Mouse (Mus musculus): ENCODE results near the gene Slc23a2. TPM values are rescaled to one million over a fixed set of nuclear protein-coding genes. Genes with fewer than 3 reads are reported as not detected.
A peak's percentile ranks its signal among the peaks of the same experiment; 100 is the strongest.

Slc23a2 gene
- polyA plus RNA-seq, 1 experiment from 2014 or later, result 14.2 TPM

DNA sequence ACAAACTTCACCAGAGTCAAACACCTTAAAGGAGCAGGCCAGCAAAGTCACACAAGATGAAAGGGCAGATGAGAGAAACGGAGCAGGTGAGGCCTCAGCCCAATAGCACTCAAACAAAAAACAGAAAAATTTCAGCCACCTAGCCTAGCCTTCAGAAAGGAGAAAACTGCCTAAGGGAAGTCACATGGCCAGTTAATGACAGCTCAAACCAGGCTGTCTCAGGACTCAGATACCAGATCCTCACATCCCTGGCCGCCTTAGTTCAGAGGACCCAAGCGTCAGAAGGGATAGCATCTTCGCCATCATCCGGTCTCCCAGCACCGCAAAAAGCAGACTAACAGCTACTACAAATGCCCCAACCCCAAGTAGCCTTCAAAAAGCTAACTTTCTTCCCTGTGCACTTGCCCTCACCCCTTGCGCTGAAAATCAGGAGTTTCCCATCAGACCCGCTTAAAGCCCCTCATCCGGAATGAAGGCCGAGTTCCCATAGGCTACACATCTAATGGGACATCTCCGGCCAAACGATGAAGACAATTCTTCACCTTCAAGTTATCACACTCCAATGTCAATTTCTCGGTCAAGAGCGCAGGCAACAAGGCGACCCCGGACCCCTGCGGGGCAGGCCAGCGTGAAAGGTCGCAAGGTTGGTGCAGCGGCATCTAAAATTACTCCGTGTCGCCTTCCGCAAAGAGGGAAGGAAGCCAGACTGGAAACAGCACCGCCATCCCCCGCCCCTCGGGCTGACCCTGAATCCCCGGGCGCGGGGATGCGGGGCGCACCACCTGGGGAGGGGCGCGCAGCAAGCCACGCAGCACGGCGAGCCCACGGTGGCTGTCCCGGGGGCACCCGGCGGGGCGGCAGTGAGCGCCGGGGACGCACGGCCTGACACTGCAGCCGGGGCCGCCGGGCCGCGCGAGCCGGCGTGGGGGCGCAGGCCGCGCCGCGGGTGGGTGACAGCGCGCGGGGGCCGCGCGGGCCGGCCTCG is 673 bp downstream of the Slc23a2 start:
- Histone ChIP-seq H3K27ac (ENCODE audit: low read depth, low read length) (no peak overlapping the region), H3K4me1 (replicated peaks; ENCODE audit: control insufficient read depth, insufficient read depth, low read length) (peaks cover 2% of the 10 kb centered on the region; the same call in 1 of the 2 replicates), H3K9me3 (ENCODE audit: control insufficient read depth, low read length) (no peaks in the 10 kb centered on the region), H3K9ac (ENCODE audit: low read length) (peak overlapping the region; percentile 72), H3K4me2 (ENCODE audit: low read depth, low read length, severe bottlenecking) (peak overlapping the region; percentile 94), H3K4me3 (ENCODE audit: low read depth, low read length) (peak overlapping the region; percentile 92), H3K27me3 (ENCODE audit: control insufficient read depth, insufficient read depth, low read length) (peaks cover 2% of the 10 kb centered on the region; the same call in 1 of the 2 replicates), H3K36me3 (ENCODE audit: control insufficient read depth, insufficient read depth, low read length) (no peaks in the 10 kb centered on the region)
- ATAC-seq (replicated peaks; ENCODE audit: low FRiP score), result peak; percentile 25
- peak; percentile 62 for DNase-seq (ENCODE audit: low spot score)
- 1% methylated on average over 56 of the region's 66 CpGs for WGBS

DNA sequence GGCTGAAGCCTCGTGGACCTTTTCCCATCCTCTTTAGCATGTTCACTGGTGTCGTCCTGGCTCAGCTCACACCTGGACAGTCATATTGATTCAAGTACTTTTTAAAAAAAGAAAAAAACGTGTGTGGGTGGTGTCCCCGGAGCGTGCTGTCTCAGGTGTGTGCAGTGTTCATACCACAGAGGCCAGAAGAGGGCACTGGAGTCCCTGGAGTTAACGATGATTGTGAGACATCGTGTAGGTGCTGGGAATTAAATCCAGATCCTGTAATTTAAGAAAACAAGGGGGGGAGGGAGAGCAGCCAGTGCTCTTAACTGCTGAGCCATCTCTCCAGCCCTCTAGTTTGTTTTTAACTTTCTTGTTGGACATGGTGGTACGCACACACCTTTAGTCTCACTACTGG is 2.3 kb downstream of the Slc23a2 start:
- Histone ChIP-seq H3K4me2 (ENCODE audit: low read depth, low read length, severe bottlenecking) (no peak overlapping the region), H3K36me3 (ENCODE audit: control insufficient read depth, insufficient read depth, low read length) (no peaks in the 10 kb centered on the region), H3K9me3 (ENCODE audit: control insufficient read depth, low read length) (no peaks in the 10 kb centered on the region), H3K27me3 (ENCODE audit: control insufficient read depth, insufficient read depth, low read length) (peaks cover 2% of the 10 kb centered on the region; the same call in 1 of the 2 replicates), H3K4me3 (ENCODE audit: low read depth, low read length) (no peak overlapping the region), H3K9ac (ENCODE audit: low read length) (no peak overlapping the region), H3K27ac (ENCODE audit: low read depth, low read length) (no peak overlapping the region), H3K4me1 (replicated peaks; ENCODE audit: control insufficient read depth, insufficient read depth, low read length) (peaks cover 2% of the 10 kb centered on the region; the same call in 1 of the 2 replicates)
- ATAC-seq (replicated peaks; ENCODE audit: low FRiP score) (no peak), DNase-seq (ENCODE audit: low spot score) (no peak)
- 87% methylated on average over 8 of the region's 8 CpGs for WGBS

- WGBS, result 81% methylated on average over 10 of the region's 10 CpGs
- H3K27ac ChIP-seq (ENCODE audit: low read depth, low read length), result no peak overlapping the region
- ATAC-seq (replicated peaks; ENCODE audit: low FRiP score), result no peak
- H3K4me3 ChIP-seq (ENCODE audit: low read depth, low read length), result no peak overlapping the region
- no peaks in the 10 kb centered on the region for H3K9me3 ChIP-seq (ENCODE audit: control insufficient read depth, low read length)
- no peak overlapping the region for H3K4me2 ChIP-seq (ENCODE audit: low read depth, low read length, severe bottlenecking)
- no peak for DNase-seq (ENCODE audit: low spot score)
- no peaks in the 10 kb centered on the region for H3K27me3 ChIP-seq (ENCODE audit: control insufficient read depth, insufficient read depth, low read length)
- H3K9ac ChIP-seq (ENCODE audit: low read length), result no peak overlapping the region
- H3K36me3 ChIP-seq (ENCODE audit: control insufficient read depth, insufficient read depth, low read length), result no peaks in the 10 kb centered on the region
- 0 out of 2 replicates have a peak, but pooled peaks cover 2% of the 10 kb centered on the region for H3K4me1 ChIP-seq (replicated peaks; ENCODE audit: control insufficient read depth, insufficient read depth, low read length)
Measured at GRCm38 (mm10) chr2:132140536-132140935, 4.4 kb downstream of the Slc23a2 start.

- Histone ChIP-seq H3K4me1 (replicated peaks; ENCODE audit: control insufficient read depth, insufficient read depth, low read length) (0 out of 2 replicates have a peak, but pooled peaks cover 2% of the 10 kb centered on the region), H3K27ac (ENCODE audit: low read depth, low read length) (no peak overlapping the region), H3K4me2 (ENCODE audit: low read depth, low read length, severe bottlenecking) (no peak overlapping the region), H3K4me3 (ENCODE audit: low read depth, low read length) (no peak overlapping the region), H3K36me3 (ENCODE audit: control insufficient read depth, insufficient read depth, low read length) (no peaks in the 10 kb centered on the region), H3K9me3 (ENCODE audit: control insufficient read depth, low read length) (no peaks in the 10 kb centered on the region), H3K9ac (ENCODE audit: low read length) (no peak overlapping the region), H3K27me3 (ENCODE audit: control insufficient read depth, insufficient read depth, low read length) (no peaks in the 10 kb centered on the region)
- WGBS, result 92% methylated on average over 2 of the region's 2 CpGs
- ATAC-seq (replicated peaks; ENCODE audit: low FRiP score), result no peak
- DNase-seq (ENCODE audit: low spot score), result no peak
Measured at GRCm38 (mm10) chr2:132139099-132139498, 5.8 kb downstream of the Slc23a2 start.

DNA sequence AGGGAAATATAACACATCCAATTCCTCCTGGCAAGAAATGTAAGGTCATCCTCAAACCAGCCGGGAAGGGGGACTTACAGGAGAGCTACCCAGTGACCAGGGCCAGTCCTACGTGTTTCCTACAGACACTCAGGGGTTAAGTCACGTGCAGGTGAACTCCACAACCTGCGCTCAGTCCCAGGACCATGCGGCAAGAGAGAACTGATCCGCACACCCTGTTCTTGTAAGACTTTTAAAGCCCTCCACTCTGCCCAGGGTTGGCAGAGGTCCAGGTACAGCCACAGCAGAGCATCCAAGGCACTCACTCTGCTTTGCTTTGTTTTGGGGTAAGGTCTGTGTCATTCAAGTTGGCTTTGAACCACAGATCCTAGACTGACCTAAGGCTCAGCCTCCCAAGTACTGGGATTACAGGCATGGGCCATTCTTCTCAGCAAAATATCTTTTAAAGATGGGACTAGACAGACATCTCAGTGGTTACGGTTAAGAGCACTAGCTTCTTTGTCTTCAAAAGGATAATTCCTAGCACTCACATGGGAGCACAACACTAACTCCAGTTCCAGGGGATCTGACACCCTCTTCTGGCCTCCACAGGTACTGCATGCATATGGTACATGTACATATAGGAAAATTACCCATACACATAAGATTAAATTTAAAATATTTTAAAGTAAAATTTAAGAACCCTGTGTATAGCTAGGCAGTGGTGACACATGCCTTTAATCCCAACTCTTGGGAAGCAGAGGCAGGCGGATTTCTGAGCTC is 8.9 kb downstream of the Slc23a2 start:
- no peaks in the 10 kb centered on the region for H3K27me3 ChIP-seq (ENCODE audit: control insufficient read depth, insufficient read depth, low read length)
- no peak overlapping the region for H3K4me3 ChIP-seq (ENCODE audit: low read depth, low read length)
- ATAC-seq (replicated peaks; ENCODE audit: low FRiP score) (0 out of 2 replicates have a peak, but pooled peaks have one; percentile 24), DNase-seq (ENCODE audit: low spot score) (no peak)
- H3K4me1 ChIP-seq (replicated peaks; ENCODE audit: control insufficient read depth, insufficient read depth, low read length), result peaks cover 4% of the 10 kb centered on the region; the same call in 1 of the 2 replicates
- no peaks in the 10 kb centered on the region for H3K9me3 ChIP-seq (ENCODE audit: control insufficient read depth, low read length)
- 87% methylated on average over 8 of the region's 8 CpGs for whole genome bisulfite sequencing
- no peak overlapping the region for H3K27ac ChIP-seq (ENCODE audit: low read depth, low read length)
- H3K9ac ChIP-seq (ENCODE audit: low read length), result no peak overlapping the region
- no peaks in the 10 kb centered on the region for H3K36me3 ChIP-seq (ENCODE audit: control insufficient read depth, insufficient read depth, low read length)
- H3K4me2 ChIP-seq (ENCODE audit: low read depth, low read length, severe bottlenecking), result no peak overlapping the region

- Histone ChIP-seq H3K9ac (ENCODE audit: low read length) (no peak overlapping the region), H3K27ac (ENCODE audit: low read depth, low read length) (no peak overlapping the region), H3K27me3 (ENCODE audit: control insufficient read depth, insufficient read depth, low read length) (no peaks in the 10 kb centered on the region), H3K36me3 (ENCODE audit: control insufficient read depth, insufficient read depth, low read length) (no peaks in the 10 kb centered on the region), H3K9me3 (ENCODE audit: control insufficient read depth, low read length) (no peaks in the 10 kb centered on the region), H3K4me3 (ENCODE audit: low read depth, low read length) (no peak overlapping the region), H3K4me2 (ENCODE audit: low read depth, low read length, severe bottlenecking) (no peak overlapping the region), H3K4me1 (replicated peaks; ENCODE audit: control insufficient read depth, insufficient read depth, low read length) (peaks cover 4% of the 10 kb centered on the region; the same call in 1 of the 2 replicates)
- ATAC-seq (replicated peaks; ENCODE audit: low FRiP score), result no peak
- WGBS, result 86% methylated on average over 4 of the region's 4 CpGs
- DNase-seq (ENCODE audit: low spot score), result no peak
Measured at GRCm38 (mm10) chr2:132134758-132135157, 10.2 kb downstream of the Slc23a2 start.

GRCm38 (mm10) chr2:132133436-132133835 is 11.5 kb downstream of the Slc23a2 start:
- H3K27me3 ChIP-seq (ENCODE audit: control insufficient read depth, insufficient read depth, low read length), result no peaks in the 10 kb centered on the region
- no peak overlapping the region for H3K4me3 ChIP-seq (ENCODE audit: low read depth, low read length)
- no peak overlapping the region for H3K4me2 ChIP-seq (ENCODE audit: low read depth, low read length, severe bottlenecking)
- no peaks in the 10 kb centered on the region for H3K9me3 ChIP-seq (ENCODE audit: control insufficient read depth, low read length)
- no peak for ATAC-seq (replicated peaks; ENCODE audit: low FRiP score)
- H3K36me3 ChIP-seq (ENCODE audit: control insufficient read depth, insufficient read depth, low read length), result no peaks in the 10 kb centered on the region
- DNase-seq (ENCODE audit: low spot score), result no peak
- H3K9ac ChIP-seq (ENCODE audit: low read length), result no peak overlapping the region
- peaks cover 4% of the 10 kb centered on the region; the same call in 1 of the 2 replicates for H3K4me1 ChIP-seq (replicated peaks; ENCODE audit: control insufficient read depth, insufficient read depth, low read length)
- 40% methylated on average over 2 of the region's 2 CpGs for WGBS
- H3K27ac ChIP-seq (ENCODE audit: low read depth, low read length), result no peak overlapping the region

- ATAC-seq (replicated peaks; ENCODE audit: low FRiP score) (peak; percentile 74; the same call in 1 of the 2 replicates), DNase-seq (ENCODE audit: low spot score) (peak; percentile 63)
- H3K9ac ChIP-seq (ENCODE audit: low read length), result no peak overlapping the region
- H3K27me3 ChIP-seq (ENCODE audit: control insufficient read depth, insufficient read depth, low read length), result no peaks in the 10 kb centered on the region
- H3K36me3 ChIP-seq (ENCODE audit: control insufficient read depth, insufficient read depth, low read length), result no peaks in the 10 kb centered on the region
- peaks cover 4% of the 10 kb centered on the region; the same call in 1 of the 2 replicates for H3K4me1 ChIP-seq (replicated peaks; ENCODE audit: control insufficient read depth, insufficient read depth, low read length)
- peak overlapping the region; percentile 31; the same call in 1 of the 2 replicates for H3K4me2 ChIP-seq (ENCODE audit: low read depth, low read length, severe bottlenecking)
- WGBS, result 2% methylated on average over 9 of the region's 9 CpGs
- no peak overlapping the region for H3K4me3 ChIP-seq (ENCODE audit: low read depth, low read length)
- H3K27ac ChIP-seq (ENCODE audit: low read depth, low read length), result no peak overlapping the region
- H3K9me3 ChIP-seq (ENCODE audit: control insufficient read depth, low read length), result no peaks in the 10 kb centered on the region
Measured at GRCm38 (mm10) chr2:132131266-132131665, 13.6 kb downstream of the Slc23a2 start.

Data from forebrain, embryonic 11.5 days (tissue).